Mouse (Mus musculus): ENCODE measurements around the gene Gm7137. TPM values are rescaled to one million over a fixed set of nuclear protein-coding genes. Genes with fewer than 3 reads are reported as not detected.
"Not testable (repeated sequence)": the region's sequence is repeated elsewhere in the genome, so short reads cannot be mapped to it uniquely, and the experiment has no call there.

The Gm7137 gene
- polyA plus RNA-seq, 1 experiment from 2014 or later = not detected

GRCm38 (mm10) chr10:77741924-77742688 lies 45.9 kb downstream of the Gm7137 start, which contains the start of gene Gm18596:
TSS of gene Gm18596 (minus strand) at chr10:77742638.
- not testable (repeated sequence) for H3K9ac ChIP-seq; H3K27me3 ChIP-seq; H3K9me3 ChIP-seq (replicated peaks); H3K27ac ChIP-seq; H3K4me1 ChIP-seq; H3K36me3 ChIP-seq; H3K4me3 ChIP-seq (replicated peaks); H3K4me2 ChIP-seq; ATAC-seq (replicated peaks; ENCODE audit: low FRiP score)
- 64% methylated on average over 5 of the region's 5 CpGs for WGBS

- Histone ChIP-seq H3K27ac (no peak overlapping the region), H3K27me3 (no peaks in the 10 kb centered on the region), H3K9me3 (replicated peaks) (no peaks in the 10 kb centered on the region; the same call in 1 of the 2 replicates), H3K36me3 (no peaks in the 10 kb centered on the region), H3K4me2 (no peak overlapping the region), H3K4me1 (no peaks in the 10 kb centered on the region), H3K9ac (no peak overlapping the region), H3K4me3 (replicated peaks) (no peak overlapping the region)
- 81% methylated on average over 4 of the region's 4 CpGs for WGBS
- ATAC-seq (replicated peaks; ENCODE audit: low FRiP score) = no peak
Measured at GRCm38 (mm10) chr10:77738929-77739328, 49.1 kb downstream of the Gm7137 start.

Other genes starting within 250 kb of the Gm7137 start
- gene Pttg1ip, start 206.5 kb downstream of the Gm7137 start, polyA plus RNA-seq (2015; fragmentation: Nextera tagmentation; extraction: Ambion mirVana) = 149 and 152 TPM in 2 replicates
- gene Sumo3, start 182.1 kb downstream of the Gm7137 start, polyA plus RNA-seq (2015; fragmentation: Nextera tagmentation; extraction: Ambion mirVana) = 332 TPM in 2 replicates
- gene Gm49325, start 182.0 kb downstream of the Gm7137 start, polyA plus RNA-seq (2015; fragmentation: Nextera tagmentation; extraction: Ambion mirVana) = 3.6 and 6.3 TPM in 2 replicates
- 71.9 and 72.0 TPM in 2 replicates for gene Ube2g2, start 165.9 kb downstream of the Gm7137 start, polyA plus RNA-seq (2015; fragmentation: Nextera tagmentation; extraction: Ambion mirVana)
- gene Tspear, start 101.6 kb downstream of the Gm7137 start, polyA plus RNA-seq (2015; fragmentation: Nextera tagmentation; extraction: Ambion mirVana) = 0.50 and 0.90 TPM in 2 replicates
- gene Gm19402, start 97.4 kb downstream of the Gm7137 start, polyA plus RNA-seq (2015; fragmentation: Nextera tagmentation; extraction: Ambion mirVana) = not detected in 2 replicates
- gene Gm9508, start 91.0 kb downstream of the Gm7137 start, polyA plus RNA-seq (2015; fragmentation: Nextera tagmentation; extraction: Ambion mirVana) = not detected in 2 replicates
- not detected in 2 replicates for gene Gm10272, start 81.6 kb downstream of the Gm7137 start, polyA plus RNA-seq (2015; fragmentation: Nextera tagmentation; extraction: Ambion mirVana)
- gene Gm10024, start 76.7 kb downstream of the Gm7137 start, polyA plus RNA-seq (2015; fragmentation: Nextera tagmentation; extraction: Ambion mirVana) = not detected in 2 replicates
- not detected in 2 replicates for gene Gm10142, start 72.4 kb downstream of the Gm7137 start, polyA plus RNA-seq (2015; fragmentation: Nextera tagmentation; extraction: Ambion mirVana)
- not detected in 2 replicates for gene Krtap12-1, start 67.6 kb downstream of the Gm7137 start, polyA plus RNA-seq (2015; fragmentation: Nextera tagmentation; extraction: Ambion mirVana)
- gene Gm10100, start 61.7 kb downstream of the Gm7137 start, polyA plus RNA-seq (2015; fragmentation: Nextera tagmentation; extraction: Ambion mirVana) = not detected in 2 replicates
- not detected in 2 replicates for gene Gm18596, start 45.6 kb downstream of the Gm7137 start, polyA plus RNA-seq (2015; fragmentation: Nextera tagmentation; extraction: Ambion mirVana)
- not detected in 2 replicates for gene Gm9736, start 36.8 kb downstream of the Gm7137 start, polyA plus RNA-seq (2015; fragmentation: Nextera tagmentation; extraction: Ambion mirVana)
- not detected in 2 replicates for gene Gm3233, start 28.5 kb downstream of the Gm7137 start, polyA plus RNA-seq (2015; fragmentation: Nextera tagmentation; extraction: Ambion mirVana)
- gene Gm3238, start 16.9 kb downstream of the Gm7137 start, polyA plus RNA-seq (2015; fragmentation: Nextera tagmentation; extraction: Ambion mirVana) = not detected in 2 replicates
- not detected in 2 replicates for gene Gm7138, start 11.3 kb downstream of the Gm7137 start, polyA plus RNA-seq (2015; fragmentation: Nextera tagmentation; extraction: Ambion mirVana)
- not detected in 2 replicates for gene Gm3250, start 5.7 kb downstream of the Gm7137 start, polyA plus RNA-seq (2015; fragmentation: Nextera tagmentation; extraction: Ambion mirVana)
- gene Gm9639, start 6.9 kb upstream of the Gm7137 start, polyA plus RNA-seq (2015; fragmentation: Nextera tagmentation; extraction: Ambion mirVana) = not detected in 2 replicates
- gene Gm19668, start 10.9 kb upstream of the Gm7137 start, polyA plus RNA-seq (2015; fragmentation: Nextera tagmentation; extraction: Ambion mirVana) = not detected in 2 replicates
- gene Gm9507, start 23.6 kb upstream of the Gm7137 start, polyA plus RNA-seq (2015; fragmentation: Nextera tagmentation; extraction: Ambion mirVana) = not detected in 2 replicates
- not detected in 2 replicates for gene Gm2696, start 26.5 kb upstream of the Gm7137 start, polyA plus RNA-seq (2015; fragmentation: Nextera tagmentation; extraction: Ambion mirVana)
- not detected in 2 replicates for gene Krtap10-4, start 38.9 kb upstream of the Gm7137 start, polyA plus RNA-seq (2015; fragmentation: Nextera tagmentation; extraction: Ambion mirVana)
- not detected in 2 replicates for gene Krtap10-10, start 47.7 kb upstream of the Gm7137 start, polyA plus RNA-seq (2015; fragmentation: Nextera tagmentation; extraction: Ambion mirVana)
- gene Gm36176, start 58.6 kb upstream of the Gm7137 start, polyA plus RNA-seq (2015; fragmentation: Nextera tagmentation; extraction: Ambion mirVana) = not detected in 2 replicates
- gene Gm10318, start 64.7 kb upstream of the Gm7137 start, polyA plus RNA-seq (2015; fragmentation: Nextera tagmentation; extraction: Ambion mirVana) = not detected in 2 replicates
- gene Gm3285, start 73.8 kb upstream of the Gm7137 start, polyA plus RNA-seq (2015; fragmentation: Nextera tagmentation; extraction: Ambion mirVana) = not detected in 2 replicates
- 3.8 and 4.8 TPM in 2 replicates for gene Lrrc3, start 114.3 kb upstream of the Gm7137 start, polyA plus RNA-seq (2015; fragmentation: Nextera tagmentation; extraction: Ambion mirVana)
- gene Trpm2, start 182.4 kb upstream of the Gm7137 start, polyA plus RNA-seq (2015; fragmentation: Nextera tagmentation; extraction: Ambion mirVana) = 0.32 and 0.97 TPM in 2 replicates
- gene 1810043G02Rik, start 190.3 kb upstream of the Gm7137 start, polyA plus RNA-seq (2015; fragmentation: Nextera tagmentation; extraction: Ambion mirVana) = 29.5 and 32.1 TPM in 2 replicates
- gene Pfkl, start 221.9 kb upstream of the Gm7137 start, polyA plus RNA-seq (2015; fragmentation: Nextera tagmentation; extraction: Ambion mirVana) = 149 and 164 TPM in 2 replicates

All from kidney, embryonic 15.5 days (tissue).